Mouse (Mus musculus) kidney, adult 2 months (tissue): Measurements from ENCODE around the gene Asns.

Experiments
- CTCF ChIP-seq: fragments of 200-500 bp; conservative IDR thresholded peaks from 2 replicates; pipeline ENCODE4 v1.5.1; 2011; ENCODE audit warnings: low read depth, mild to moderate bottlenecking, control low read depth, low read length, moderate library complexity, mixed read lengths; ENCODE audit not compliant: insufficient read depth, insufficient read length
- POLR2A ChIP-seq: fragments of 200-500 bp; IDR thresholded peaks from one replicate; pipeline ENCODE4 v1.6.1; 2011; ENCODE audit warnings: low read depth, low read length, control low read depth

- TF ChIP-seq CTCF (no peak), POLR2A (no peak)
Measured at GRCm38 (mm10) chr6:7741721-7742120, 48.7 kb upstream of the Asns start.
